Mouse (Mus musculus) small intestine, adult 2 months (tissue): ENCODE results near the gene Tmem50b.

Experiments used
- CTCF ChIP-seq: fragments of 200-500 bp; IDR thresholded peaks from 2 replicates; pipeline ENCODE4 v1.5.1; 2012; ENCODE audit warnings: low read depth, mild to moderate bottlenecking, control low read depth, inconsistent platforms, low read length, moderate library complexity, mixed read lengths; ENCODE audit not compliant: insufficient replicate concordance, insufficient read length; ENCODE audit errors: extremely low read depth
- POLR2A ChIP-seq: fragments of 200-500 bp; IDR thresholded peaks from 2 replicates; pipeline ENCODE4 v1.6.1; 2012; ENCODE audit warnings: low read depth, mild to moderate bottlenecking, control low read depth, inconsistent platforms, low read length, moderate library complexity

DNA sequence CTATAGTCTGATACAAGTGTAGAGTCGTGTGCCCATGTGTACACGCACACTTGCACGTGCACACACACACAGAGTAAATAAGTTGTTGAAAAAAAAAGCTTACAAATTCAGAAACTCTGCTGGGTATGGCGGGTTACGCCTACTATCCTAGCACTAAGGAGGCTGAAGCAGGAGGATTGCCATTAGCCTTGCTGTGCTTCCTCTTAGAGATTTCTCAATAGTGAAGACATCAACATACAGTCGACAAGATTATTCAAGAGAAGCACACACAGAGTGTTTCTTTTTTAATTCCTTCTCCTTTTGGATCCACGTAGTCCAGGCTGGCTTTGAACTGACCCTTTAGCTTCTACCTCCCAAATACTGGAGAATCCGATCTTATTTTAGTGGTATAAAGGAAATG lies 42.6 kb upstream of the Tmem50b start:
- TF ChIP-seq CTCF = no peak
- no peak for TF ChIP-seq POLR2A
